Mouse (Mus musculus): Measurements from ENCODE around the gene 1500015O10Rik.

DNA sequence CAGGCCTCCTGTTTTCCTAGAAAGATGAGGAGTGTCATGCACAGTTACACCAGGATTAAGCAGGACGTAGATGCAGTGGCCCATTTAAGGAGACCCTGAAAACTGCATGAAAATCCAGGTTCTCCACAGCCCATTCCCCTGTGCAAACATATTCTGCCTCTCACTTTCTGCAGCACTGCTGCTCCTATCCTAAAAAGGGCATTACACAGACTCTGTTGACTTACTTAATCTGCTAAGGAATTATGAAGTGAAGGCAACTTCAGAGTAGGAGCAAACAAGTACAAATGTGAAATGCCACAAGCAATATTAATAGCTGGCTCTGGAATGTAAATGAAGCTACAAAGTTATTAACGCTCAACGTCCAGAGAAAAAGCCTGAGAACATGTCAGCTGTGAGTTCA, 51.3 kb downstream of the 1500015O10Rik start:
- TF ChIP-seq CTCF (IDR thresholded peaks at IDR 0.05; ENCODE audit: borderline replicate concordance, extremely low read depth, insufficient read depth, insufficient read length): no peak
- no peak for TF ChIP-seq POLR2A (IDR thresholded peaks at IDR 0.05; ENCODE audit: borderline replicate concordance, extremely low read depth, insufficient read depth, insufficient read length, poor library complexity, severe bottlenecking)
